Comparison of ENCODE assay signal across 9 mouse cellular contexts in the genomic region with DNA sequence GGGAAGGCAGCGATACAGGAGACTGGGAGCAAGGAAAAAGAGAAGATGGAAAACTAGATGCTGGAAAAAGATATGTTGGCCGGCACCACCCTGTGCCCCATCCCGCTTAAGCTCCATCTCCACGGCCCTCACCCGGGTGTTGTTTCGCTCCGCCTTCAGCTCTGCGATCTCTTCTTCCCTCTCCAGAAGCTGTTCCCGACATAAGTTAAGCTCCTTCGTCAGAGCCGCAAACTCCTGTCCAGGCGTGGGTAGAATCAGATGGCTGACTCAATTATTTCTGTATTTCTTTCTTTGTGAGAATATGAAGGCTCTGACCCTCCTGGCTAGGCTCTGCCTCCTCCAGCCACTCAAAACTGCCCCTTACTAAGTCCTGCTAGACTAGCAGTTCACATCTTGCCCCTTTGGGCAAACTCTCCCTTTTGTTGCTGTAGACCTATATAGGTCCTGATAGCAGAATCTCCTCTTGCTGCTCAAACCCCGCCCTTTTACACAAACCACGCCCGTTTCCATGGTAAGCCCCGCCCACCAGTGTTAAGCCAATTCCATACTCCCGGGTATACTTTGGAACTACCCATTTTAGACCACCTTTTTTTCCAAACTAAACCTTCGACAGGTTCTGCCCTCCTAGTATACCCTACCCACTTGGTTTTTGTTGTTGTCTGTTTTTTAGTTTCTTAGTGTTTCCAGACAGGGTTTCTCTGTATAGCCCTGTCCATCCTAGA. TPM values are rescaled to one million over a fixed set of nuclear protein-coding genes. Genes with fewer than 3 reads are reported as not detected.
DNase-seq lines count a peak whose midpoint lies in the region; ATAC-seq and TF ChIP-seq lines count a peak whose summit lies in the region.
"Had no signal": no experiment of that assay in that cellular context is flagged by ENCODE, and none has a peak within 500 bp of the region (broad histone marks: within the 10 kb centered on the region; RNA-seq: fewer than 3 reads in every experiment).

No protein-coding gene starts in this region.

- H3K4me1 ChIP-seq in liver, postnatal 0 days (ENCODE audit: insufficient read depth) = peaks cover 7% of the 10 kb centered on the region
- H3K4me1 ChIP-seq in embryonic facial prominence, embryonic 11.5 days (ENCODE audit: control insufficient read depth, insufficient read depth, low read length) = peaks cover 3% of the 10 kb centered on the region; the same call in 1 of the 2 replicates
- peaks cover 18% of the 10 kb centered on the region for H3K4me1 ChIP-seq in hindbrain, embryonic 14.5 days (replicated peaks; ENCODE audit: control insufficient read depth, insufficient read depth, low read length)
- peaks cover 30% of the 10 kb centered on the region for H3K4me1 ChIP-seq in midbrain, embryonic 16.5 days (ENCODE audit: control insufficient read depth, insufficient read depth, low read length)

- peak; percentile 50 for DNase-seq in liver
- no peak for DNase-seq in liver, postnatal 0 days
- no peak for DNase-seq in embryonic facial prominence, embryonic 11.5 days (ENCODE audit: low spot score)
- DNase-seq in hindbrain, embryonic 14.5 days (ENCODE audit: low spot score) = no peak
- no peak for DNase-seq in kidney, postnatal 25 days
- DNase-seq in embryo, embryonic 10.5 days (ENCODE audit: low spot score) = no peak

- WGBS in liver, postnatal 0 days (ENCODE audit: insufficient replicate concordance) = 47% methylated on average over 18 of the region's 18 CpGs
- WGBS in embryonic facial prominence, embryonic 11.5 days = 48% methylated on average over 18 of the region's 18 CpGs
- 57% methylated on average over 18 of the region's 18 CpGs for WGBS in hindbrain, embryonic 14.5 days
- WGBS in midbrain, embryonic 16.5 days = 53% methylated on average over 18 of the region's 18 CpGs

- peaks cover 73% of the 10 kb centered on the region for H3K27me3 ChIP-seq in liver, postnatal 0 days (ENCODE audit: insufficient read depth, low read length)
- H3K27me3 ChIP-seq in embryonic facial prominence, embryonic 11.5 days (ENCODE audit: control insufficient read depth, insufficient read depth, low read length) = peaks cover 21% of the 10 kb centered on the region
- H3K27me3 ChIP-seq in hindbrain, embryonic 14.5 days (ENCODE audit: control insufficient read depth, insufficient read depth, low read length) = no peaks in the 10 kb centered on the region; the same call in 1 of the 2 replicates
- H3K27me3 ChIP-seq in midbrain, embryonic 16.5 days (ENCODE audit: control insufficient read depth, insufficient read depth, low read depth, low read length) = no peaks in the 10 kb centered on the region

- no peak overlapping the region for H3K4me3 ChIP-seq in liver, postnatal 0 days (ENCODE audit: low read depth, low read length)
- no peak overlapping the region for H3K4me3 ChIP-seq in embryonic facial prominence, embryonic 11.5 days (ENCODE audit: low read depth, low read length)
- no peak overlapping the region for H3K4me3 ChIP-seq in hindbrain, embryonic 14.5 days (replicated peaks; ENCODE audit: low read length)
- H3K4me3 ChIP-seq in midbrain, embryonic 16.5 days (ENCODE audit: low read depth, low read length) = peak overlapping the region; percentile 46; the same call in 1 of the 2 replicates

- ATAC-seq in liver, postnatal 0 days = no peak
- peak; percentile 27 for ATAC-seq in embryonic facial prominence, embryonic 11.5 days (replicated peaks; ENCODE audit: insufficient number of reproducible peaks, low FRiP score, low TSS enrichment, low read depth)
- no peak; the same call in 1 of the 2 replicates for ATAC-seq in hindbrain, embryonic 14.5 days (ENCODE audit: low FRiP score)
- peak; percentile 7; the same call in 1 of the 2 replicates for ATAC-seq in midbrain, embryonic 16.5 days
- no peak for ATAC-seq in activated CD4-positive, CD25-positive, alpha-beta regulatory T cell, adult 4 months

- no peaks in the 10 kb centered on the region for H3K36me3 ChIP-seq in liver, postnatal 0 days (replicated peaks; ENCODE audit: insufficient read depth, low read length)
- no peaks in the 10 kb centered on the region for H3K36me3 ChIP-seq in embryonic facial prominence, embryonic 11.5 days (replicated peaks; ENCODE audit: control insufficient read depth, insufficient read depth, low read depth, low read length)
- peaks cover 35% of the 10 kb centered on the region for H3K36me3 ChIP-seq in hindbrain, embryonic 14.5 days (replicated peaks; ENCODE audit: control insufficient read depth, insufficient read depth)
- peaks cover 33% of the 10 kb centered on the region for H3K36me3 ChIP-seq in midbrain, embryonic 16.5 days (ENCODE audit: control insufficient read depth, insufficient read depth, low read length)
- H3K36me3 ChIP-seq: heart, embryonic 12.5 days had no signal

- no peak for TF ChIP-seq CTCF in liver, postnatal 0 days (IDR thresholded peaks at IDR 0.05; ENCODE audit: low read depth)

- no peaks in the 10 kb centered on the region for H3K9me3 ChIP-seq in liver, postnatal 0 days (ENCODE audit: low read length)
- no peaks in the 10 kb centered on the region for H3K9me3 ChIP-seq in embryonic facial prominence, embryonic 11.5 days (replicated peaks; ENCODE audit: control insufficient read depth, low read length)
- no peaks in the 10 kb centered on the region for H3K9me3 ChIP-seq in hindbrain, embryonic 14.5 days (ENCODE audit: control insufficient read depth, low read length)
- no peaks in the 10 kb centered on the region for H3K9me3 ChIP-seq in midbrain, embryonic 16.5 days (replicated peaks; ENCODE audit: control insufficient read depth, low read length, poor library complexity, severe bottlenecking)
- H3K9me3 ChIP-seq: heart, embryonic 12.5 days had no signal

- no peak overlapping the region for H3K9ac ChIP-seq in liver, postnatal 0 days (replicated peaks)
- no peak overlapping the region for H3K9ac ChIP-seq in embryonic facial prominence, embryonic 11.5 days (replicated peaks; ENCODE audit: low read length)
- no peak overlapping the region for H3K9ac ChIP-seq in hindbrain, embryonic 14.5 days
- no peak overlapping the region for H3K9ac ChIP-seq in midbrain, embryonic 16.5 days (ENCODE audit: low read depth, low read length)

- H3K4me2 ChIP-seq in liver, postnatal 0 days (ENCODE audit: low read depth, low read length) = no peak overlapping the region; the same call in 1 of the 2 replicates
- H3K4me2 ChIP-seq in embryonic facial prominence, embryonic 11.5 days (ENCODE audit: low read depth, low read length) = no peak overlapping the region
- H3K4me2 ChIP-seq in hindbrain, embryonic 14.5 days (replicated peaks) = peak overlapping the region; percentile 74
- H3K4me2 ChIP-seq in midbrain, embryonic 16.5 days (ENCODE audit: low read length) = peak overlapping the region; percentile 70; the same call in 1 of the 2 replicates

- no peak overlapping the region for H3K27ac ChIP-seq in liver, postnatal 0 days (ENCODE audit: low read depth)
- H3K27ac ChIP-seq in embryonic facial prominence, embryonic 11.5 days (replicated peaks; ENCODE audit: low read depth, low read length) = no peak overlapping the region
- no peak overlapping the region for H3K27ac ChIP-seq in hindbrain, embryonic 14.5 days
- H3K27ac ChIP-seq in midbrain, embryonic 16.5 days (ENCODE audit: low read length) = no peak overlapping the region

- no peak for TF ChIP-seq EP300 in liver, postnatal 0 days (IDR thresholded peaks at IDR 0.05; ENCODE audit: low read depth)

RNA-seq across cellular contexts. Expression of a gene that starts 6.3 kb away (rescaled TPM):
- not detected in 2 replicates for polyA plus RNA-seq in liver, postnatal 0 days (2015; fragmentation: Nextera tagmentation; extraction: Ambion mirVana)
- polyA plus RNA-seq in embryonic facial prominence, embryonic 11.5 days (2014; fragmentation: Nextera tagmentation; extraction: Ambion mirVana) = 7.4 TPM in 2 replicates
- 29.8 and 32.3 TPM in 2 replicates for polyA plus RNA-seq in hindbrain, embryonic 14.5 days (2014; fragmentation: Nextera tagmentation; extraction: Ambion mirVana)
- polyA plus RNA-seq in midbrain, embryonic 16.5 days (2015; fragmentation: Nextera tagmentation; extraction: Ambion mirVana) = 28.5 and 29.2 TPM in 2 replicates
- not detected for polyA plus RNA-seq in activated CD4-positive, CD25-positive, alpha-beta regulatory T cell, adult 4 months (2017; shearing (Covaris generic))

RNA-seq across cellular contexts. Expression of a gene that starts 9.8 kb away (rescaled TPM):
- polyA plus RNA-seq in liver, postnatal 0 days (2015; fragmentation: Nextera tagmentation; extraction: Ambion mirVana) = not detected in 2 replicates
- 0.77 and 0.86 TPM in 2 replicates for polyA plus RNA-seq in embryonic facial prominence, embryonic 11.5 days (2014; fragmentation: Nextera tagmentation; extraction: Ambion mirVana)
- 34.8 and 37.9 TPM in 2 replicates for polyA plus RNA-seq in hindbrain, embryonic 14.5 days (2014; fragmentation: Nextera tagmentation; extraction: Ambion mirVana)
- polyA plus RNA-seq in midbrain, embryonic 16.5 days (2015; fragmentation: Nextera tagmentation; extraction: Ambion mirVana) = 27.0 and 39.9 TPM in 2 replicates
- polyA plus RNA-seq in activated CD4-positive, CD25-positive, alpha-beta regulatory T cell, adult 4 months (2017; shearing (Covaris generic)) = not detected

RNA-seq across cellular contexts. Expression of a gene that starts 25.5 kb away (rescaled TPM):
- 0.05 and 0.31 TPM in 2 replicates for polyA plus RNA-seq in liver, postnatal 0 days (2015; fragmentation: Nextera tagmentation; extraction: Ambion mirVana)
- polyA plus RNA-seq in embryonic facial prominence, embryonic 11.5 days (2014; fragmentation: Nextera tagmentation; extraction: Ambion mirVana) = 0.33 and 0.34 TPM in 2 replicates
- polyA plus RNA-seq in hindbrain, embryonic 14.5 days (2014; fragmentation: Nextera tagmentation; extraction: Ambion mirVana) = 0.20 and 0.41 TPM in 2 replicates
- 0.39 and 0.40 TPM in 2 replicates for polyA plus RNA-seq in midbrain, embryonic 16.5 days (2015; fragmentation: Nextera tagmentation; extraction: Ambion mirVana)
- not detected for polyA plus RNA-seq in activated CD4-positive, CD25-positive, alpha-beta regulatory T cell, adult 4 months (2017; shearing (Covaris generic))

RNA-seq across cellular contexts. Expression of a gene that starts 27.0 kb away (rescaled TPM):
- polyA plus RNA-seq in liver, postnatal 0 days (2015; fragmentation: Nextera tagmentation; extraction: Ambion mirVana) = 6.9 and 7.0 TPM in 2 replicates
- 5.0 and 7.2 TPM in 2 replicates for polyA plus RNA-seq in embryonic facial prominence, embryonic 11.5 days (2014; fragmentation: Nextera tagmentation; extraction: Ambion mirVana)
- 7.8 and 9.3 TPM in 2 replicates for polyA plus RNA-seq in hindbrain, embryonic 14.5 days (2014; fragmentation: Nextera tagmentation; extraction: Ambion mirVana)
- 11.1 and 12.4 TPM in 2 replicates for polyA plus RNA-seq in midbrain, embryonic 16.5 days (2015; fragmentation: Nextera tagmentation; extraction: Ambion mirVana)
- 10 to 100 TPM; 21.7 to 27.8 TPM for polyA plus RNA-seq in activated CD4-positive, CD25-positive, alpha-beta regulatory T cell, adult 4 months (2017; shearing (Covaris generic))

RNA-seq across cellular contexts. Expression of a gene that starts 35.0 kb away (rescaled TPM):
- 53.7 and 57.2 TPM in 2 replicates for polyA plus RNA-seq in liver, postnatal 0 days (2015; fragmentation: Nextera tagmentation; extraction: Ambion mirVana)
- polyA plus RNA-seq in embryonic facial prominence, embryonic 11.5 days (2014; fragmentation: Nextera tagmentation; extraction: Ambion mirVana) = 71.6 and 75.0 TPM in 2 replicates
- 61.4 and 72.3 TPM in 2 replicates for polyA plus RNA-seq in hindbrain, embryonic 14.5 days (2014; fragmentation: Nextera tagmentation; extraction: Ambion mirVana)
- polyA plus RNA-seq in midbrain, embryonic 16.5 days (2015; fragmentation: Nextera tagmentation; extraction: Ambion mirVana) = 157 and 186 TPM in 2 replicates
- polyA plus RNA-seq in activated CD4-positive, CD25-positive, alpha-beta regulatory T cell, adult 4 months (2017; shearing (Covaris generic)) = 100 to 1,000 TPM in 1 of 2 experiments, 10 to 100 TPM in 1; 68.1 to 108 TPM

Comparison
In these comparisons a context has a peak if more than half of its experiments do, and no peak if none do; other contexts are left out.
1. ATAC-seq: peak in embryonic facial prominence, embryonic 11.5 days (single experiment) and midbrain, embryonic 16.5 days (single experiment); none in liver, postnatal 0 days (single experiment), hindbrain, embryonic 14.5 days (single experiment) and activated CD4-positive, CD25-positive, alpha-beta regulatory T cell, adult 4 months (single experiment).
2. H3K4me2 ChIP-seq: peak in hindbrain, embryonic 14.5 days (single experiment) and midbrain, embryonic 16.5 days (single experiment); none in liver, postnatal 0 days (single experiment) and embryonic facial prominence, embryonic 11.5 days (single experiment).
3. RNA of a gene that starts 9.8 kb away (polyA plus RNA-seq): 27.0 to 39.9 TPM in midbrain, embryonic 16.5 days and 34.8 to 37.9 TPM in hindbrain, embryonic 14.5 days; 0.77 to 0.86 TPM in embryonic facial prominence, embryonic 11.5 days, not detected in liver, postnatal 0 days and not detected in activated CD4-positive, CD25-positive, alpha-beta regulatory T cell, adult 4 months; every median in the first group is over 10 times any median in the second.